1 mouse cellular context compared by ENCODE assay signal in genomic region chr2:101665058-101665702, GRCm38 (mm10).
TF ChIP-seq lines count a peak whose summit lies in the region.

No protein-coding gene starts in this region.

TF ChIP-seq in myocyte, 11 proteins besides CTCF, POLR2A, EP300 and RAD21 (continued from another document):
- TF ChIP-seq MYOD1 (IDR thresholded peaks at IDR 0.05; ENCODE audit: control insufficient read depth in 1 of 3, insufficient read length in 2 of 3, low read depth in 2 of 3): peak; percentile 25 to 88 (median 76)
- TF ChIP-seq E2F4 (IDR thresholded peaks at IDR 0.05; ENCODE audit: insufficient read depth): no peak
- no peak for TF ChIP-seq REST (IDR thresholded peaks at IDR 0.05; ENCODE audit: insufficient read depth, insufficient read length)
